Mouse (Mus musculus) layer of hippocampus, adult 2 months (tissue): ENCODE data around the gene Tbc1d10a. TPM values are rescaled to one million over a fixed set of nuclear protein-coding genes. Genes with fewer than 3 reads are reported as not detected.
"Not testable (repeated sequence)": the region's sequence is repeated elsewhere in the genome, so short reads cannot be mapped to it uniquely, and the experiment has no call there.

Experiments used
- DNase-seq, 2 experiments: peaks; one replicate each; pipeline ENCODE4 v3.0.0; 2022; ENCODE audit warnings: low spot score in 2 of 2
- H3K27ac ChIP-seq: fragments of 200-600 bp; 2 replicates; pipeline ENCODE4 v1.8.1; 2022
- H3K4me3 ChIP-seq: fragments of 200-600 bp; 2 replicates; pipeline ENCODE4 v1.8.1; 2022; ENCODE audit warnings: mild to moderate bottlenecking
- CTCF ChIP-seq: fragments of 200-600 bp; conservative IDR thresholded peaks from 2 replicates; pipeline ENCODE4 v1.8.1; 2022; ENCODE audit warnings: antibody characterized with exemption, mild to moderate bottlenecking, moderate library complexity
- total RNA-seq, 2 experiments: library from RNA; stranded (reverse); gene quantifications; 2 replicates each; pipeline ENCODE4 v1.2.3; 2021

Gene Tbc1d10a
- total RNA-seq, 2 experiments from 2014 or later = 27.3 to 29.4 TPM

DNA sequence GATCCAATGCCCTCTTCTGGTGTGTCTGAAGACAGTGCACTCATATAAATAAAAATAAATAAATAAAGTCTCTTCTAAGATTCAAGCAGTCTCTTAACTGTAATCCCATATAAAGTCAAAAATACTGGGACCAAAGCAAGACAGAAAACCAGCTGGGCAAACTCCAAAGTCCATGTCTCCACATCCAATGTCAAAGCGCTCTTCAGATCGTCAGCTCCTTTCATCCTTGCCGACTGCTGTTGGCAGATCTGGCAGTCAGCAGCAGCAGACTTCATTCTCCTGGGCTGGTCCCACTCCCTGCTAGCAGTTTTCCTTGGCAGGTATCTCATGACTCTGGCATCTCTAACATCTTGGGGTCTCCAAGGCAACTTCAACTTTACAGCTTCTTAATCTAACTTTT, 27.9 kb upstream of the Tbc1d10a start:
- Histone ChIP-seq H3K27ac (no peak overlapping the region), H3K4me3 (no peak overlapping the region)
- TF ChIP-seq CTCF = no peak
- no peak for DNase-seq

DNA sequence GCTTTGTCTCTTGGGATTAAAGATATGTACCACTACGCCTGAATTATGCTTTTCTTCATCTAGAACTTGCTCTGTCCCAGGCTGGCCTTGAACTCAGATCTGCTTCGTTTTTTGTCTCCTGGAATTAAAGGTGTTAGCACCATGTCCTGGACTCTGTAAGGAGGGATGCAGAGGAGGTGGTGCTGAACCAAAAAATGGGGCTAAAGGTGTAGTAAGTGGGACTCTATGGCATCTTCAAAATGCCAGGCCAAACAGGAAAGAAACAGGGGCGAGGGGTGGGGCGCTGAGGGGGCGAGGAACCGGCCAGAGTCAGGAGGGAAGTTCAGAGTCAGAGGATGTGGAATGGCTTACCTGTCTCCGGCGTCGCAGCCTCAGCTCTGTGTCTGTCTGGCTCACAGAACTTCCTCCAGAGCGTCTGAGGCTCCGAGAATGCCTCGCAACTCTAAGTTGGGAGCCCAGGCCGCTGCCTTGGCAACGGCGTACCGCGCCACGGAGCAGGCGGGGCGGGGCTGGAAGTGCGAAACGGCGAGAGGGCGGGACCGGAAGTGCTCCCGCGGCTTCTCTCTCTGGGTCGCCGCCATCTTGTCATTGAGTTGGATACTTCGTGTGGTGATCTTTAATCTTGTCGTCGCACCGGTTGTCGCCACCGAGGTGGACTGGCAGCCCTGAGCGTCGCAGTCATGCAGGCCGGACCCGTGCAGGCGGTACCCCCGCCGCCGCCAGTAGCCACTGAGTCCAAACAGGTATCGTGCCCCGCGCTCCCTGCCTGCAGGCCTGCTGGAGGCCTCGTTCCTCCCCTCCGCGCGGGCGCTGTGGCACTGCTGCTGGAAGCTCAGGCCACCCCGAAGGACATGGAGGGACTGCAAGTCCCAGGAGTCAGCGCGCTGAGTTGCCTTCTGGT, 26.5 kb upstream of the Tbc1d10a start, which contains the start of the genes Ccdc157 and Sf3a1:
TSS of gene Ccdc157 (minus strand) at position 486 of the 901 bp plus-strand sequence.
TSS of gene Sf3a1 (plus strand) at position 543 of the 901 bp plus-strand sequence.
- TF ChIP-seq CTCF = peak; percentile 23
- peak within 1 kb of the TSS; percentile 99 for H3K27ac ChIP-seq
- DNase-seq = peak; percentile 93 to 94
- peak within 1 kb of the TSS; percentile 71 for H3K4me3 ChIP-seq

DNA sequence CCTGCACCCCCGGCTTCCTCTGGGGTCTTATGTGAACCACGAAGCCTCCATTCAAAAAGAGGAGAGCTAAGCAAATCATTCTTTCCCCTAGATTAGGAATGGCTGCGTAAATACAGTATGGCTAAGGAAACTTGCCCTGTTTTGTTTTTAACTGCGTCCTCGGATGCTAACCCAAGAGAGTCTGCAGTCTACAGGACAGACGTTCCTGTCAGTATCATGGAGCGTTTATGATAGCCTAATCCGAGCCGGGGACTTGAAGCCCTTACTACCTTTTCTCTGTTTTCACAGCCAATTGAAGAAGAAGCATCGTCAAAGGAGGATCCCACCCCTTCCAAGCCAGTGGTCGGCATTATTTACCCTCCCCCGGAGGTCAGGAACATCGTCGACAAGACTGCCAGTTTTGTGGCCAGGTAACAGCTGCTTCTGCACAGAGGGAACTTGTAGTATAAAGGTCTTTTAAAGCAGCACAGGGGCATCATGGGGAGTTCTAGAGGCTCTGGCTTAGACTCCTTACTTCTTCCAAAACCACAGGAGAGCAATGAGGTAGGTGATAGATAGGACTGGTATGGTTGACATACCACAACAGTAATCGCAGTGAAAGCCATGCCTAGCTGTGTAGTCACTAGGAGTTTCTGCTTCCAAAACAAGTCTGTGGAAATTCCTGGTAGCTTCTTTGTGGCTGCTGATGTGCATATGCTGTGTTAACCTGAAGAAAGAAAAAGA, 25.7 kb upstream of the Tbc1d10a start:
- peak overlapping the region; percentile 71 for H3K4me3 ChIP-seq
- TF ChIP-seq CTCF = no peak
- H3K27ac ChIP-seq = peak overlapping the region; percentile 99
- DNase-seq = no peak

DNA sequence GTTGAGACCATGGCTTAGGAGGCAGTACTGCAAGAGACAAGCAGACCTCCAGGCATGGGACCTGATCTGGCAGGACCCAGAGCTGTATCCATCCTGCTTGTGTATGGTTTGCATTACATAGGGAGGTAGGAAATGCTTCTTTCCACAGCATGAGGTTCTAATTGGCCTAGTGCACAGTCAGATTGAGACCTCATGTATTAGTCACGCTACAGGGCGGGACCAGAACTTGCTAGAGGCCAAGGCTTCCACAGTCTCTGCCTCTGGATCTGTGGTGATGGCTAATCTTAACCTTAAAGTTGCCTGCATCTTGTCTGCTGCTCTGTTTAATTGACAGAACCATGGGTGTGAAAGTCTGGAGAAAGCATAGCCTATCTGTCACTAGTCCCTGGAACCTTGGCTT, 21.9 kb upstream of the Tbc1d10a start:
- TF ChIP-seq CTCF = no peak
- H3K4me3 ChIP-seq = no peak overlapping the region
- DNase-seq = no peak
- H3K27ac ChIP-seq = no peak overlapping the region

DNA sequence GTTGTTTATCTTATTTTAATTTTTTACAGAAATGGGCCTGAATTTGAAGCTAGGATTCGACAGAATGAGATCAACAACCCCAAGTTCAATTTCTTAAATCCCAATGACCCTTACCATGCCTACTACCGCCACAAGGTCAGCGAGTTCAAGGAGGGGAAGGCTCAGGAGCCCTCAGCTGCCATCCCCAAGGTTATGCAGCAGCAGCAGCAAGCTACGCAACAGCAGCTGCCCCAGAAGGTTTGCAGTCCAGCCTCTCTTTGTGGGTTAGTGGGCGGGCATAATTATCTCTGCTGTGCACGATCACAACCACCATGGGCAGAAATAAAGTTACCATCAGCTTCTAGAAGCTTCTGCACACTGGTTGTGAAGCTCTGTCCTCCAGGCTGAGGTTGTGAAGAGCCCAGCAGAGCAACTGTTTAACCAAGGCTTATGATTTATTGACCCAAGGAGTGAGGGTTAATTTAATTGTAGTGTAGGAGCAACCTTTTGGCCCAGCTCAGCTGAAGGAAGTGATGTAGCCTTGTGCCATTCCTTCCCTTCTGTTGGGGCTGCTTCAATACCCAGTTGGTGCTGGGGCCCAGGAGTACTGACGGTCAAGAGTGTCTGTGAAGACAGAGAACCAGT, 20.0 kb upstream of the Tbc1d10a start:
- no peak for DNase-seq
- TF ChIP-seq CTCF = no peak
- H3K27ac ChIP-seq = no peak overlapping the region
- no peak overlapping the region for H3K4me3 ChIP-seq

DNA sequence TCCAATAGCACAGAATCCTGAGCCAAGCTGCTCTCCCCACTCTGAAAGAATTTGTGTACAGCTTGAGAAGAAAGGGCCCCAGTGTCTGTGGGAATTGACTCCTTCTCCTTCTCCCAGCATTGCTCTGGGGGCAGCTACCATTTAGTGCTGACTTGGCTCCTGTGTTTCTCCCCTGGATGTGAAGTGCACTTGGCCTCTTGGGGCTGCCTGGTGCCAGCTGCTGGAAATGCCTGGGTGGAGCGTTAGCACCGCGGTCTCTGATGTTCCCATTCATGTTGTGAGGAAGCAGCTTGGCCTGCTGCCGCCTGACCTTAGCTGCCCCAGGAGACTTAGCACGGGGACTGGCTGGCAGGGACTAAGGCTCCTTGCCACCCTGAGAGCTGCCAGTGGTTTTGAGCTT, 12.0 kb upstream of the Tbc1d10a start:
- peak; percentile 63 to 74 for DNase-seq
- H3K4me3 ChIP-seq = no peak overlapping the region
- TF ChIP-seq CTCF = peak; percentile 29; the same call in 1 of the 2 replicates
- H3K27ac ChIP-seq = peak overlapping the region; percentile 81

DNA sequence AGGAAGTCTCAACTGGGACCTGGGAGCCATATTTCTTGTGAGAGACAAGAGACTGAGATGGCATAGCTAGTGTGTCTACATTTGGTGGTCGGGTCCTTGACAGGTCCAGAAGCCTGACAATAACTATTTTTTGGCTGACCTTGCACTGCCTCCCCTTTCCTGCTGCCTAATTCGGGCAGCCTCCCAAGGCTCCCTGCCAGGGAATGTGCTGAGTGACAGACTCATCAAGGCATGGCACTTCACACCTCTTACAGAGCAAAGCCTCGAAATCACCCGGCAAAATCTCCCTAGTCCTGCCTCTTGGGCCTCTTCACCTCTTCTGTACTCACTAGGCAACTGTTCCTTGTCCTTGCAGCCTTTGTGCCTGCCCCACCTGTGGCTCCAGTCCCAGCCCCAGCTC, 8.9 kb upstream of the Tbc1d10a start:
- no peak for DNase-seq
- H3K4me3 ChIP-seq = no peak overlapping the region
- TF ChIP-seq CTCF = no peak
- no peak overlapping the region for H3K27ac ChIP-seq

DNA sequence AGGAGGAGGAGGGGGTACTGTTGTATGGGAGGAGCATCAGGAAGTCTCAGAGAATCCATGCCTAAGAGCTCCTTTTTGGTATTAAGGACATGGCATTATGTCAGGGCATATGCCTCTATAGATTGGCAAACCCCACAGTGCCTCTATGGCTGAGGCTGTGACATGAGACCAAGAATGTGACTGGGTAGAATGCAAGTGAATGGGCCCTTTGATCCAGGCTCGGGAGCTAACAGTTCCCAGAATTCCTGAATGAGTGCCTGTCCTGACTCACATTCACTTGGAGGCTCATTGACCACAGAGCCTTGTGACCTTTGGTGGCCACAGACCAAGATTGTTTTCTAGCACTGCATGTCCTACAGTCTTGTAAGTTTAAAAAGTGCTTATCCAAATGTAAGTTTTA, 4.5 kb upstream of the Tbc1d10a start:
- DNase-seq = no peak
- H3K4me3 ChIP-seq = no peak overlapping the region
- TF ChIP-seq CTCF = no peak
- peak overlapping the region; percentile 78 for H3K27ac ChIP-seq

DNA sequence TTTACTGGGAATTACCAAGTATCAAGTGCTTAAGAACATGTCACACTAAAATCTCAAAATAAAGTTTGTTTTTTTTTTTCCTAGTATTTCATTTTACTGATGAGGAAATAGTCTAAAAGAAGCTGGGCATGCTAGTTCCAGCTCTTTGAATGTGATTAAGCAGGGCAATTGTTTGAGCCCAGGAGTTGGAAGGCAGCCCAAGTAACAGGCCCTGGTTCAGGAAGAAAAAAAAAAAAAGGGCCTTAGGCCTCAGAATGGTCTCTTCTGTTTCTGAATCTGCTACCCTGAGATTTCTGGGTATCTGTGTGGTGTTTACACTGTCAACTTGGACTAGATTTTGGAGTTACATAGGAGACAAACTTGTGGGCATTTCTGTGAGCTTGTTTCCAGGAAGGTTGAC, 3.1 kb upstream of the Tbc1d10a start:
- Histone ChIP-seq H3K27ac (peak overlapping the region; percentile 78), H3K4me3 (no peak overlapping the region)

DNA sequence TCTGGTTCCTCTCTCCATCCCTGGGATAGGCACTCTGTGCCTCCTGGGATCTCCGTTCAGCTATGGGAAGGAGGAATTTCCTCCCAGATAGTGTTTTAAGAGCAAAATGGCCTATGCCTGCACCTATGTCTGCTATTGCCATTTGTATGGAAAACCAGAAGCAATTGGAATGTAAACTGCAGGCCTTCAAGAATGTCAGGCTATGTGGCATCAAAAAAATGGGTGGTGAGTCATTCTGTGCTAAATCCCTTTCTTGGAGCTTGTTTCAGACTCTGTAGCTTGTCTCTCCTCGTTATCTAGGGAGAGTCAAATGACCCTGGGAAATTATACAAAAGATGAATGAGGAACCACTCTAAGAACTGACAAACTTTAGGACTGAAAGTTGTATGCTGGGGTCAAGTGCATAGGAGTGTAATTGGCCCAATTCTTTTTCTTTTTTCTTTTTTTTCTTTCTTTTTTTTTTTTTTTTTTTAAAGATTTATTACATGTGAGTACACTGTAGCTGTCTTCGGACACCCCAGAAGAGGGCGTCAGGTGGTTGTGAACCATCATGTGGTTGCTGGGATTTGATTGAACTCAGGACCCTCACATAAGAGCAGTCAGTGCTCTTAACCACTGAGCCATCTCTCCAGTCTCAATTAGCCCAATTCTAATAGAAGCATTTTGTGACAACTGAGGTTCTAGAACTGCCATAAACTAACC, 2.2 kb upstream of the Tbc1d10a start:
- peak; percentile 36 for TF ChIP-seq CTCF
- H3K4me3 ChIP-seq = no peak overlapping the region
- H3K27ac ChIP-seq = peak overlapping the region; percentile 78
- DNase-seq = no peak

More for the DNA sequence above, 3.1 kb upstream of the Tbc1d10a start:
- no peak for DNase-seq
- no peak for TF ChIP-seq CTCF

DNA sequence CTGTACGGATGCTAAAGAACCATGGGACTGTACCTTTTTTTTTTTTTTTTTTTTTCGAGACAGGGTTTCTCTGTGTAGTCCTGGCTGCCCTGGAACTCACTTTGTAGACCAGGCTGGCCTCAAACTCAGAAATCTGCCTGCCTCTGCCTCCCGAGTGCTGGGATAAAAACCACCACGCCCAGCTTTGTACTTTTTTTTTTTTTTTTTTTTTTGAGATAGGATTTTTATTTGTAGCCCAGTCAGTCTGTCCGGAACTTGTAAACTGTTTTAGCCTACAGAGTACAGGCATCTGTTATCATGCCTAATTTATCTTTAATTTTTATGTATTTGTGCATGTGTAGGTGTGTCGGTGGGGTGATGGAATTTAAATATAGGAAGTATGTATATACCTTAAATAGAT, 1.1 kb upstream of the Tbc1d10a start:
- not testable (repeated sequence) for H3K4me3 ChIP-seq, DNase-seq, H3K27ac ChIP-seq

DNA sequence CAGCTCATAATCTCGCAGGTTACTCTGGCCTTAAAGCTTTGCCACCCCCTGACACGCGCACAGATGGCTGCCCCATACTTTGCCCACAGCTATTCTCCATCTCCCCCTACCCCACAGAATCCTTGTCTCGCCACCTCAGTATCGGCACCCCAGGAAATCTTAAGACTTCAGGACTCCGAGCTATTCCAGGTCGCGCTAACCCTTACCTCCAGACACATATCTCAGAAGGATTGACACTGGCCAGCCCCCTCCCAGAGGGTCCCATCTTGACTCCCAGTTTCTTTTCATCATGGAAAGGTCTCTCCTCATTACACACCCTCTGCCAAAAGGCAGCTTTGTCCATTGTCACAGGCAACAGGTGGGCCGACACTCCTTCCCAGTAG, 720 bp downstream of the Tbc1d10a start:
- peak overlapping the region; percentile 90 for H3K4me3 ChIP-seq
- no peak for TF ChIP-seq CTCF
- DNase-seq = no peak
- H3K27ac ChIP-seq = peak overlapping the region; percentile 90
